Mouse (Mus musculus) brain, embryonic 14.5 days (tissue): ENCODE data around the gene Pskh1. TPM values are rescaled to one million over a fixed set of nuclear protein-coding genes. Genes with fewer than 3 reads are reported as not detected.

ENCODE experiments used
- DNase-seq: peaks from one replicate; pipeline ENCODE4 v3.0.0-alpha.2; 2011; ENCODE audit warnings: low read depth
- CTCF ChIP-seq: fragments of 200-500 bp; IDR thresholded peaks from 2 replicates; pipeline ENCODE4 v1.5.1; 2012; ENCODE audit warnings: inconsistent platforms, mild to moderate bottlenecking, moderate library complexity, borderline replicate concordance; ENCODE audit not compliant: insufficient read depth, insufficient read length; ENCODE audit errors: extremely low read depth
- POLR2A ChIP-seq: fragments of 200-500 bp; IDR thresholded peaks from 2 replicates; pipeline ENCODE4 v1.6.1; 2012; ENCODE audit warnings: mild to moderate bottlenecking, inconsistent platforms, borderline replicate concordance; ENCODE audit not compliant: poor library complexity, insufficient read depth, insufficient read length, severe bottlenecking; ENCODE audit errors: extremely low read depth
- polyA plus RNA-seq: library from polyadenylated mRNA; depleted of rRNA; stranded (reverse); fragments of >200 nt; gene quantifications from 2 replicates; pipeline ENCODE4 v1.2.3, GENCODE M21; 2012; rRNA removed

Pskh1 gene
- polyA plus RNA-seq, 1 experiment: 23.6 TPM

GRCm38 (mm10) chr8:105961536-105961935 lies 61.3 kb downstream of the Pskh1 start:
- TF ChIP-seq POLR2A (no peak), CTCF (no peak)
- DNase-seq: no peak

- no peak for DNase-seq
- TF ChIP-seq POLR2A: no peak
- TF ChIP-seq CTCF: no peak
Measured at GRCm38 (mm10) chr8:105964506-105965265, 64.4 kb downstream of the Pskh1 start.

GRCm38 (mm10) chr8:105965266-105965904 lies 65.1 kb downstream of the Pskh1 start:
- TF ChIP-seq POLR2A (no peak), CTCF (no peak)
- peak; percentile 32 for DNase-seq

GRCm38 (mm10) chr8:105965905-105966341 lies 65.7 kb downstream of the Pskh1 start, which contains the start of gene Slc12a4:
Gene Slc12a4 (minus strand): TSS chr8:105966097.
- peak; percentile 77 for DNase-seq
- TF ChIP-seq POLR2A (peak; percentile 73), CTCF (no peak)

GRCm38 (mm10) chr8:105966692-105967311 lies 66.6 kb downstream of the Pskh1 start:
- DNase-seq: peak; percentile 17
- TF ChIP-seq CTCF (no peak), POLR2A (no peak)

- no peak for DNase-seq
- TF ChIP-seq CTCF: no peak
- no peak for TF ChIP-seq POLR2A
Measured at GRCm38 (mm10) chr8:105969367-105969766, 69.1 kb downstream of the Pskh1 start.

GRCm38 (mm10) chr8:105971019-105971720 lies 70.9 kb downstream of the Pskh1 start:
- DNase-seq: no peak
- TF ChIP-seq CTCF: no peak
- no peak for TF ChIP-seq POLR2A

- DNase-seq: no peak
- no peak for TF ChIP-seq POLR2A
- peak; percentile 13; the same call in 1 of the 2 replicates for TF ChIP-seq CTCF
Measured at GRCm38 (mm10) chr8:105975363-105975762, 75.1 kb downstream of the Pskh1 start.

- TF ChIP-seq POLR2A (no peak), CTCF (no peak)
- DNase-seq: no peak
Measured at GRCm38 (mm10) chr8:105979325-105979724, 79.1 kb downstream of the Pskh1 start, which contains the start of gene Dpep3. Gene Dpep3 (minus strand): TSS chr8:105979429.

- no peak for DNase-seq
- TF ChIP-seq POLR2A (no peak), CTCF (no peak)
Measured at GRCm38 (mm10) chr8:105981146-105981545, 80.9 kb downstream of the Pskh1 start.

Other genes starting within 250 kb of the Pskh1 start
- gene Carmil2, start 214.2 kb upstream of the Pskh1 start, polyA plus RNA-seq: 13.7 and 20.5 TPM in 2 replicates
- gene Acd, start 199.3 kb upstream of the Pskh1 start, polyA plus RNA-seq: 62.5 and 79.9 TPM in 2 replicates
- 40.7 and 59.2 TPM in 2 replicates for gene Pard6a, start 199.3 kb upstream of the Pskh1 start, polyA plus RNA-seq
- gene 4933405L10Rik, start 192.8 kb upstream of the Pskh1 start, polyA plus RNA-seq: not detected in 2 replicates
- gene Enkd1, start 192.2 kb upstream of the Pskh1 start, polyA plus RNA-seq: 19.9 and 32.7 TPM in 2 replicates
- gene Gfod2, start 141.8 kb upstream of the Pskh1 start, polyA plus RNA-seq: 56.1 and 62.6 TPM in 2 replicates
- 35.7 and 39.7 TPM in 2 replicates for gene Ranbp10, start 73.1 kb upstream of the Pskh1 start, polyA plus RNA-seq
- 0.37 and 0.54 TPM in 2 replicates for gene Tsnaxip1, start 72.7 kb upstream of the Pskh1 start, polyA plus RNA-seq
- gene Cenpt, start 47.2 kb upstream of the Pskh1 start, polyA plus RNA-seq: 83.0 and 109 TPM in 2 replicates
- 61.3 and 78.5 TPM in 2 replicates for gene Thap11, start 45.3 kb upstream of the Pskh1 start, polyA plus RNA-seq
- 190 and 196 TPM in 2 replicates for gene Nutf2, start 39.9 kb upstream of the Pskh1 start, polyA plus RNA-seq
- gene Edc4, start 19.6 kb upstream of the Pskh1 start, polyA plus RNA-seq: 80.3 and 85.4 TPM in 2 replicates
- gene Nrn1l, start 6.9 kb upstream of the Pskh1 start, polyA plus RNA-seq: 0.90 and 1.6 TPM in 2 replicates
- 7.8 and 10.2 TPM in 2 replicates for gene Ctrl, start 33.4 kb downstream of the Pskh1 start, polyA plus RNA-seq
- gene Psmb10, start 38.0 kb downstream of the Pskh1 start, polyA plus RNA-seq: 51.6 and 64.8 TPM in 2 replicates
- gene Lcat, start 42.9 kb downstream of the Pskh1 start, polyA plus RNA-seq: 2.0 and 2.3 TPM in 2 replicates
- 15.2 and 17.0 TPM in 2 replicates for gene Slc12a4, start 65.7 kb downstream of the Pskh1 start, polyA plus RNA-seq
- not detected in 2 replicates for gene Dpep3, start 79.0 kb downstream of the Pskh1 start, polyA plus RNA-seq
- 22.9 and 24.4 TPM in 2 replicates for gene Dus2, start 90.9 kb downstream of the Pskh1 start, polyA plus RNA-seq
- not detected in 2 replicates for gene Dpep2nb, start 105.5 kb downstream of the Pskh1 start, polyA plus RNA-seq
- 16.5 and 17.8 TPM in 2 replicates for gene Ddx28, start 111.4 kb downstream of the Pskh1 start, polyA plus RNA-seq
- gene Nfatc3, start 158.4 kb downstream of the Pskh1 start, polyA plus RNA-seq: 11.1 and 13.1 TPM in 2 replicates
- gene Esrp2, start 236.5 kb downstream of the Pskh1 start, polyA plus RNA-seq: 1.3 and 1.5 TPM in 2 replicates
- gene Pla2g15, start 250.0 kb downstream of the Pskh1 start, polyA plus RNA-seq: 12.7 and 16.1 TPM in 2 replicates